Mouse (Mus musculus): ENCODE results near the gene Scaf4. TPM values are rescaled to one million over a fixed set of nuclear protein-coding genes. Genes with fewer than 3 reads are reported as not detected.
"Not testable (repeated sequence)": the region's sequence is repeated elsewhere in the genome, so short reads cannot be mapped to it uniquely, and the experiment has no call there.

Scaf4 gene
- polyA plus RNA-seq, 1 experiment = 19.6 TPM

GRCm38 (mm10) chr16:90242426-90243304, 41.6 kb downstream of the Scaf4 start:
- no peak for DNase-seq (ENCODE audit: low read depth, low spot score)
- WGBS = 79% methylated on average over 17 of the region's 17 CpGs

- 82% methylated on average over 4 of the region's 4 CpGs for WGBS
- DNase-seq (ENCODE audit: low read depth, low spot score) = no peak
Observed at GRCm38 (mm10) chr16:90241875-90242274, 42.4 kb downstream of the Scaf4 start.

DNA sequence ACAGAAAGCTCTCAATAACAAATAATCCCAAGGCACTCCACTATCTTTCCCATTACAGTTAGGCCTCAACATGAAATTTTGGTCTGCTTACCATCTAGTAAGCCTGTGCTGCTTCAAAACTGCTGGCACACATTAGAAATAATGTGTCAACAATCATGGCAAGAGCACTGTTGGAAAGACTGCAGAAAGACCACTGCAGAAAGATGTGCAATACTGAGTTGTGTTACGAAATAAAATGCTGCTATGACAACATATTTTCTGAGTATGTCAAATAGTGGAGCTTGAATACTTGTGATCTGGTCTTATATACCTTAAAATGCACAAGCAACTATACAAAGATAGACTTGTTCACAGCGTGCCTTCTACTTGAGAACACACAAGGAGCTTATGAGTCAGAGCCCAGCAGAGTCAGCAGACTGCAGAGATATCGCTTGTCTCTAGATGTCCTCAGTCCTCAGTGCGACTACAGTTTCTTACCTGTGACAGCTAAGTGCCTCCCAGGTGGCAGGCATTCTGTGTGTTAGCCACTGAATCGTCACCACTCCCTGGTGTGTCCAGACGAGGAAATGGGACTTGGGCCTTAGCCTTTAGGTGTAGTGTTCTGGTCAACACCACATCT, 45.1 kb downstream of the Scaf4 start:
- WGBS = 69% methylated on average over 6 of the region's 6 CpGs
- no peak for DNase-seq (ENCODE audit: low read depth, low spot score)

DNA sequence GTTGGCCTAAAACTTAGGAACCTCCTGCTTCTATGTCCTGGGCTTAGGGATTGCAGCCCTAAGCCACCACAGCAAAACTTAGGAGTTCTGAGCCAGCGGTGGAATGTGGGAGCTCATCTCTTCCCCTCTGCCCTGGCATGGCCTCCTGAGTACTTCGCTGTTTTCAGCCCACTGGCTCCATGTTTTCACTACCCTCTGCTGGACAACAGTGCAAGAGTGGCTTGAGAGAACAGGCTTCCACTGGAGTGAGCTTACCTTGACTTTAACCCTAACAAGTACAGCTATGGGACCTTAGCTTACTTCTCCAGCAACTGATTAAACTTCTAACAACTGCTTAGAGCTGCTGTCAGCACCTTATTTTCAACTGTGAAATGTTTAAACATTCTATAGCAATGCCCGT, 49.1 kb downstream of the Scaf4 start:
- 87% methylated on average over 3 of the region's 3 CpGs for WGBS
- no peak for DNase-seq (ENCODE audit: low read depth, low spot score)

DNA sequence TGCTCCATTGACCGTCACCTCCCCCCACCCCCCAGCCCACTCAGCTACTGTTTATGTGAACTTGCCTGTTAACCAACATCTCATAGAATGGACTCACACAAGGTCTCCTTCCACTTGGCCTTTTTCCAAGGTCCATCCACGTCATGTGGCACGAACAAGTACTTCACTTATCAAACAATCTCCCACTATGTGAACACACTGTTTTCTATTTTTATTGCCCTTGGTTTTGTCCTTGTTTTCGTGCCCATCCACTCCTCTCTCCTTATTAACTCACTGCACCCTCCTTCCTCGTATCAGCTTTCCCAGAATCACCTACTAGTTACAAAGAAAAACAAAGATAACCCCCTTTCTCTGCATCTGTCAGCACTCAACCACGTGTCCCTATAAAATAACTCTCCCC, 49.7 kb downstream of the Scaf4 start:
- WGBS = 44% methylated on average over 6 of the region's 6 CpGs
- no peak for DNase-seq (ENCODE audit: low read depth, low spot score)

- 95% methylated on average over 10 of the region's 10 CpGs for WGBS
- DNase-seq (ENCODE audit: low read depth, low spot score) = no peak
Observed at GRCm38 (mm10) chr16:90233702-90234101, 50.6 kb downstream of the Scaf4 start.

DNA sequence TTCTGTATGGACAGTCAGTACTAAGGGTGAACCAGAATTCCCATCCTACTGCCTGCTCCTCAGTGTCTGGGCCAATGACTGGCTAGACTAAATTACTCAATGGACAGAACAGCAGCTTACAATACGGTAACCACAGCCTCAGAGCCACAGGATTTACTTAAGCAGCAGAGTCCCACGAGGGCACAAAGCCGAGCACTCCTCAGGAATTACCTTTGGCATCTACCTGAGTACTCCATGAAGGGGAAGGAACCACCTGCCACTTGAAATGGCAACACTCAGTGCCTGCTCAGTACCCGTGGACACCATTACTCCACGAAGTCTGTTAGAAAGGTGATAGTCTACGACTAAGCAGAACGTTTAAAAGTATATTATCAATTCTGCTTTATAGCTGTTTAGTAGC, 53.0 kb downstream of the Scaf4 start:
- 80% methylated on average over 7 of the region's 7 CpGs for WGBS
- DNase-seq (ENCODE audit: low read depth, low spot score) = no peak

DNA sequence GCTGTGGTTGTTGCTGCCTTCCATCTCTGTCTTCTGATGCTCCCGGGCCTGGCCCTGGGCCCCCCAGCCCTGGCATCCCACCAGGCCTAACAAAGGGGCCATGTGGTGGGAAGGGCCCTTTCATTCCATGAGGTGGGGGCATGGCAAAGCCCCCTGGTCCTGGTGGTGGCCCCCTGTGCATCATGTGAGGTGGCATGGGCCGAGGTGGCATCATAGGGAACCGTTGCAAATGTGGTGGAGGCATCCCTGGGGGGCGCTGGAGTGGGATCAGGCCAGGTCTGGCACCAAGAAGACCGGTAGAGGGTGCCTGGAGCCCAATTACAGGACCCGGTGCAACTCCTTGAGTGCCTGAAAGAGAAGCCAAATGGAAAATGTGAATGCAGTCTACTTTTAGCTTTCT, 54.4 kb downstream of the Scaf4 start:
- DNase-seq (ENCODE audit: low read depth, low spot score) = no peak
- WGBS = 90% methylated on average over 6 of the region's 6 CpGs

DNA sequence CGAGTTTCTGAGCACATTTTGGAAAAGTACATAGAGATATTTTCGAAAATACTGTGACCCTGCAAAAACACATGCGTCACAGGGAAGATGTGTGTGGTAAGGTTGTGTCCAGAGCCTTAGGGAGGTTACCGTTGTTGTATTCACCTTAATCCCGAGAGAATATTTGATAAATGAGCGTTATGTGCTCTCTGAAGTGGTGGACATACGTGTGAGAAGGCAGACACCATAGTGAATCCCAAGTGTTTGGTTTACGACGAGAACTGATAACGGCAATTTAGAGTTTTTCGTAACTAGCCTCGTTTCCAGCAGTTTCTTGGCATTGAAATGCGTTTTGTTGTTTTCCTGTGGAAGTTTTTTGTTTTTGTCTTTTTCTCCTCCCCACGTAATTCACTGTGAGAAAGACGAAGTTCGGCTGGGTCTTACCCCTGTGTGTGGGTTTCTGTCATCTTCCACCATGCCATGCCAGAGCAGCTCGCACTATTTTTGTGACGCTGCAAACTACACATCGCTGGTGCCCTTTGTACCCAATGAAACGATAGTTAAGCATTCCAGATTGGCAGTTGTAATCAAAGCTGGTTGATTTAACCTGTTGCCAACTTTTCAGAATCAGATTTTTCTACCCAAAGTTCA, 62.7 kb downstream of the Scaf4 start:
- peak; percentile 67 for DNase-seq (ENCODE audit: low read depth, low spot score)
- under 1% methylated on average over 20 of the region's 20 CpGs for WGBS

DNA sequence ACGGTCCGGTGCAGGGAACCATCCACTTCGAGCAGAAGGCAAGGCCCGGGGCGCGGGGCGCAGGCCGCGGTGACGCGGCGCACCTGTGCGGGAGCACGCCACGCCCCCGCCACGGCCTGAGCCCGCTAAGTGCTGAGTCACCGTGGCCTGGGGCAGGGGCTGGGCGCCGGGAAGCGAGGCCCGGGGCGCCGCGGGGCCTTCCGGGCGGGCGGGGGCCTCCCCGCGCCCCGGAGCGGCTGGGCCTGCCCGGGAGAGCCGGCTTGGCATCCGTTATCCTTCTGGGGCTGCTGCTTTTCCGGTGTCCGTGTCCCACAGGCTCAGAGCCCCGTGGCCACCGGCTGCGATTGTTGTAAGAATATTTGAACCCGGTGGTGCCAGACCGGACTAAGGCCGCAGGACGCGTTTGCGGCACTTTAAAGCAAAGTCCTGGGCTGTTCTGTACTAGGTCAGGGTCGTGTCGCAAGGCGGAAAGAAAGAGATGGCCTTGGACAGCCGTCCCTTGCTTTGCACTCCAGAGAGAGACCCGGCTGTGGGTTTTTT, 63.3 kb downstream of the Scaf4 start:
- WGBS = under 1% methylated on average over 51 of the region's 52 CpGs
- DNase-seq (ENCODE audit: low read depth, low spot score) = no peak

- peak; percentile 74 for DNase-seq (ENCODE audit: low read depth, low spot score)
- 3% methylated on average over 63 of the region's 63 CpGs for WGBS
Observed at GRCm38 (mm10) chr16:90220026-90220891, 64.0 kb downstream of the Scaf4 start, which contains the start of gene Sod1. Sod1 (plus strand) TSS chr16:90220754.

GRCm38 (mm10) chr16:90219445-90219844, 64.9 kb downstream of the Scaf4 start:
- not testable (repeated sequence) for DNase-seq (ENCODE audit: low read depth, low spot score)
- 64% methylated on average over 4 of the region's 4 CpGs for WGBS

GRCm38 (mm10) chr16:90217926-90218325, 66.4 kb downstream of the Scaf4 start:
- DNase-seq (ENCODE audit: low read depth, low spot score) = no peak
- whole genome bisulfite sequencing = 45% methylated on average over 4 of the region's 4 CpGs

GRCm38 (mm10) chr16:90217356-90217755, 66.9 kb downstream of the Scaf4 start:
- DNase-seq (ENCODE audit: low read depth, low spot score) = no peak

GRCm38 (mm10) chr16:90216414-90216813, 67.9 kb downstream of the Scaf4 start:
- WGBS = 46% methylated on average over 2 of the region's 2 CpGs
- peak; percentile 57 for DNase-seq (ENCODE audit: low read depth, low spot score)

More at GRCm38 (mm10) chr16:90217356-90217755, 66.9 kb downstream of the Scaf4 start:
- WGBS = 26% methylated on average over 3 of the region's 3 CpGs

GRCm38 (mm10) chr16:90215879-90216278, 68.4 kb downstream of the Scaf4 start:
- DNase-seq (ENCODE audit: low read depth, low spot score) = not testable (repeated sequence)
- 75% methylated on average over 5 of the region's 5 CpGs for WGBS

- 88% methylated on average over 11 of the region's 11 CpGs for WGBS
Observed at GRCm38 (mm10) chr16:90214731-90215565, 69.4 kb downstream of the Scaf4 start.

More at GRCm38 (mm10) chr16:90214731-90215565, 69.4 kb downstream of the Scaf4 start:
- DNase-seq (ENCODE audit: low read depth, low spot score) = no peak
